Mouse (Mus musculus): Measurements from ENCODE around the gene Calb2. TPM values are rescaled to one million over a fixed set of nuclear protein-coding genes. Genes with fewer than 3 reads are reported as not detected.

Calb2 gene
- 1 to 10 TPM in 1 of 2 experiments, not detected in 1; 1.4 TPM for total RNA-seq (2021)
- long read RNA-seq, experiment 1 = 0 reads
- long read RNA-seq, experiment 2 = 0 reads

DNA sequence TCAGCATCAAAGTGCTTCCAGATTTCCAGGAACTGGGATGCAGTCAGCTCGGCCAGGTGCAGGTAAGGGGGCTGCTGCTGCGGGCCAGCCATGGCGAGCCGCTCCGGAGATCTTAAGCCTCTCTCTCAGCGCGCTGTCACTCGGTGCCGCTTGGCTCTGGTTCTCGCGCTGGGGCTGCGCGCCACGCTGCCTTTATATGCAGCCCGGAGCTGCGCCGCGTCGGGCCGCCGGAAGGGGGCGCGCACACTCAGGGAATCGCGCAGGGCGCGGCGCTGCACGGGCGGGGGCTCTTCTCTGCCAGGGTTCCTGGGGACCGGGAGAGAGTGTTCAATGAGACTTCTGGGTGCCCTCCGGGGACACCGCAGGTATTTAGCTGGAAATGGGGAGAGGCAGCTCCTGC, at the start of gene Calb2:
Calb2 (minus strand) TSS at position 165 of the 400 bp plus-strand sequence.
- DNase-seq (ENCODE audit: low spot score in 2 of 2) = peak in 1 of 2 experiments; percentile 8

DNA sequence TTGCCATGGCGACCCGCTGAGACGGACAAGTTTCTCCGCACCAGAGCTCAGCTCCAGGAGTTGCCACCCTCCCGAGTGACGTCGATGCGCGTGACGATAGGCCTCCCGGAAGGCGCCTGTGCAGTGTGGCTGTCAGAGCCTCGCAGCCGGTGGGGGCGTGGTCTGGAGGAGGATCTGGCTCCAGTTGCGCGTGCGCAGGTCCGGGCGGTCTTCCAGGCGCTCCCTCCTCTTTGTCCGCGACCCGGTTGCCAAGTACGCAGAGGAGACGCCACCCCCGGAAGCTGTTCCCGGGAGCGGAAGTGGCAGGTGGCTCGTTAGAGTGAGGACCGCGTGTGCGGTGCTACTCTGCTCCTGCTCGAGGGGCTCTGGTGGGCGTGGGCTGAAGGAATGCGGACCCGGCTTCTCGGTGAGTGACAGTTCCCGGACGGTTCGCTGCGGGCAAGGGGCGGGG, 49.7 kb upstream of the Calb2 start:
- DNase-seq (ENCODE audit: low spot score in 2 of 2) = peak; percentile 98 to 99

DNA sequence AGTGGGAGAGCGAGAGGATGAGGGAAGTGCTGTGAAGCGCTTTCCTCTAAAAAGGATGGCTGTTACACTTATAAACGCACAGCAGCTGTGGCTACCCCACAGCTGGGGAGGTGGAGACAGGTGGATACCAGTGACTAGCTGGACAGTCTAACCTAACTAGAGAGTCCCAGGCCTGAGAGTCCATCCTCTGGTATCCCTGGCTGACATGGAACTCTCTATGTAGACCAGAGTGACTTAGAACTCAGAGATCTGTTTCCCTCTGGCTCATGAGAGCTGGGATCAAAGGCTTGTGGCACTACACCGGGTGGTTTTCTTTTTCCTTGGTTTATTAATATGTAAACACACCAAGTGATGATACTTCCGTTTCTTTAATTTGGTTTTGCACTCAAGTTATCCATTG, 49.2 kb upstream of the Calb2 start:
- no peak for DNase-seq (ENCODE audit: low spot score in 2 of 2)

DNA sequence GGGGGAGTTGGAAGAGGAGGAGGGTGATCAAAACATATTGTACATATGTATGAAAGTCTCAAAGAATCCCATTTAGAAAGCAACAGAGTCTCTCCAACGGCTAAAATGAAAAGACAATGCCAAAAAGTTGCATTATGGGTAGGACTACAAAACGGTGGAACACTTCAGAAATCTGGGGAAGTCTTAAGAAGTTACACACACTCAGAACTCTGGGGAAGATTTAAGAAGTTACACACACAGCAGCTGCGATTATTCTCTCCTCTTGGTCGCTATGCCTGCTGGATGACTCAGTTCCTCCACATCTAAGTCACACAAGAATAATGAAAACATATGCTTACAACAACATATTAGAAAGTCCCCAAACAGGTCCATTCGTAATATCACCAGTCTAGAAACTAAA, 48.2 kb upstream of the Calb2 start:
- DNase-seq (ENCODE audit: low spot score in 2 of 2) = no peak

DNA sequence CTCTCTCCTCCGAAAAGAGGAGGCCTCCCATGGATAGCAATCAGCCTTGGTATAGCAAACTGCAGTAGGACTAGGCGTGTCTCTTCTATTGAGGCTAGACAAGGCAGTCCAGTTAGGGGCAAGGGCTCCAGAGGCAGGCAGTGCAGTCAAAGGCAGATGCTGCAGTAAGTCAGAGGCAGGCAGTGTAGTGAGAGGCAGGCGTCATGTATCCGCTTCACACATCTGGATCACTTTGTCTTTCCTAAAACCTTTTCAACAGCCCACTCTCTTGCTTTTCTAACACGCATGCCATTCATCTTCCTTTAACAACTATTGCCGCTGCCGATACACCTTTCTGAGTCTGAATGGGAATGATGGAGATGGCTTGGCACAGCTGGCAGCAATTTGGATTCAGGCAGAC, 47.4 kb upstream of the Calb2 start, which contains the start of gene Cmtr2:
Cmtr2 (plus strand) TSS at position 301 of the 400 bp plus-strand sequence.
- DNase-seq (ENCODE audit: low spot score in 2 of 2) = no peak

DNA sequence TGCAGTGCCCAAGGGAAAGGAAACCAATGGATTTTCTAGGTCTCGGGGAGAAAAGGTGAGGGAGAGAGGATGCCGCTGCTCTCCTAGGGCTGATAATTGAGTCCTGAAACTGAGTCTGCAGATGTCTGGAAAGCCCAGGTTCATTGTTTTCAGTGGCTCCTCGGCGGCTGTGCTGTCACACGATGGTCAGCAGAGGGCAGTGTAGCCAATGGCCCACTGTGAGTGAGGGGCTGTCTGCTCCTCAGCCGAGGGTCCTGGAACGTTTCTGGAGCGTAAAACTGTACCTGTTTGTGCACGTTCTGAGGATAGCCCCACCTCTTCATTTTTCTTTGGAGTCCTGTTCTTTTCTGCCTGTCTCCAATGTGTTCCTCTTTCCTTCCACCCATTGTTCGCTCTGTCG, 33.8 kb upstream of the Calb2 start:
- no peak for DNase-seq (ENCODE audit: low spot score in 2 of 2)

DNA sequence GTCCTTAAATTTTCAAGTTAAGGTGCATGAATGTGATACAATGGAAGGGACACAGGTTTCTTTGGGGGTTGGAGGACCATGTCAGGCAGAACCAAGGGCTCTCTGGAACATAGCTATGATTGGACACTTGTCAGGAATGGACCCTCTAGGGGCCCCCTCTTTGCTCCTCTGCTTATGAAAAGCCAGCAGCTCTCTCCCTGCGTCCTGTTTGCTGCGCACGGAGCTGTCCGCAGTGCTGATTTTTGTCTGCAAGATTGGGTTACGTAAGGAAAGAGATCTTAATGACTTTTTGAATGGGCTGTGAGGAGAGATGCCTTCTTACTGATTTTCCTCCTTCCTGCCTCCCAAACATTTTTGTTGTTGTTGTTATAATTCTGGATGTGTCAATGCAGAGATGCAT, 28.7 kb upstream of the Calb2 start:
- no peak for DNase-seq (ENCODE audit: low spot score in 2 of 2)

DNA sequence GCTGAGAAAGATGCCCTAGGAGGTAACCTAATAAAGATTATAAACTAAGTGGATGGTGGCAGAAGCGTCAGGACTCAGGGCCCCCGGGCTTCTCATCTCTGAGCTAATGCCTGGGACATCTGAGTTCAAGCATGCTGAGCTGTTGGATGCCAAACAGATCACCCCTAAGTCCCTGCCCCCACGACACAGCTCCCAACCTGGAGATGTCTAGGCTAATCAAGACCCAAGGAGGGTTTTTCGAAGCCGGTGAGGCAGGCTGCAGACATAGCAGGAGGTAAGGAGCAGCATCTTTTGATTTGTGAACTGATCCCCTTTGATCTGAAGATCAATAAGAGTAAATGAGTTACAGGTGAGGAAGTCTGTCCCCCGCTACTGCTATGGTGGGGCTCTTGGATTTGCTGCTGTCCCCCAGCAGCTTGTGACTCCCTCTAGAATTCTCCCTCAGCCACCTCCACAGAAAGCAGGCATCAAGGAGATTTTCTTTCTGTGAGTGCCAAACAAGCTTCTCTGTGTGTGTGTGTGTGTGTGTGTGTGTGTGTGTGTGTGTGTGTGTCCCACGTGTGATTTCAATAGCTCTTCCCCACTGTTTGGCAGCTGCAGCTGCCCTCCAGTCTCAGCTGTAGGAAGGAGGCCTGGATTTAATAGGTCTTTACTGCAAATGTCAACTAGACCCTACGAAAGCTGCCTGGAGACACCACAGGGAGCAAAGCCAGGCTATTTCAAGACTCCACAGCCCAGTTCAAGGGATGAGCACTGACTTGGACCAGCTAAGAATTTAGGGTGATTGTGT, 21.1 kb upstream of the Calb2 start:
- DNase-seq (ENCODE audit: low spot score in 2 of 2) = no peak

DNA sequence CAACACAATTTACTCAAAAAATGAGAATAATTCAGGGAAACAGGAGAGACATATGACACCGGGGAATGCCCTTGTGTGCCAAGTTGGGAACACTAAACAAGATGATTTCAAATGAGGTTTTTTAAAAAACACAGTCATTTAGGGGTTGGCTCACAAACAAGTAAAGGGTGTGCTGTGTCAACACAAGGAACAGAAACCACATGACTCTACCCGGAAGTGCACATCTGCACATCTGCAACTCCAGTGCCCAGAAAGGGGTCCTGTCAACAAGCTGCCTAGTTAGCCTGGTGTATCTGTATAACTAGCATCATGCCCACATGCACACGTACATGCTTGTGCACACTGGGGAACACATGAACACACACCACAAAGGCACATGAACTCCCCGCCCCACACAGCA, 17.5 kb upstream of the Calb2 start:
- no peak for DNase-seq (ENCODE audit: low spot score in 2 of 2)

DNA sequence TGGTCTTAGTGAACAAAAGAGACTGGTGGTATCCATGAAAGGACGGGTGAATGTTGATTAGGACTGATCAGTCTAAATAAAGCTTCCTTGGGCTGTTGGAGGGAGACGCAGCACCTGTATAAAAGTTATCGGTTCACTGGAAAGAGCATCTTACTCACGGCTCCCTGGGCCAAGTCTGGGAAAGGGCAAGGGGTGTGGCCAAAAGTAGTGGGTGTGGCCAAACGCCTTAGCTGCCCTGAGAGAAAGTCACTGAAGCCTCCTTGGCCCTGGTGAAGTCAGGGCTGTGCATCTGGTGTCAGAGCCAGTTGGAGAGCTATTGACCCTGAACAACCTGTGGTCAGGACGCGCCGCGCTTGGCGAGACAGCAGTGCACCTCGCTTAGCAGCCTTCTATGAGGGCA, 15.7 kb upstream of the Calb2 start:
- DNase-seq (ENCODE audit: low spot score in 2 of 2) = no peak

DNA sequence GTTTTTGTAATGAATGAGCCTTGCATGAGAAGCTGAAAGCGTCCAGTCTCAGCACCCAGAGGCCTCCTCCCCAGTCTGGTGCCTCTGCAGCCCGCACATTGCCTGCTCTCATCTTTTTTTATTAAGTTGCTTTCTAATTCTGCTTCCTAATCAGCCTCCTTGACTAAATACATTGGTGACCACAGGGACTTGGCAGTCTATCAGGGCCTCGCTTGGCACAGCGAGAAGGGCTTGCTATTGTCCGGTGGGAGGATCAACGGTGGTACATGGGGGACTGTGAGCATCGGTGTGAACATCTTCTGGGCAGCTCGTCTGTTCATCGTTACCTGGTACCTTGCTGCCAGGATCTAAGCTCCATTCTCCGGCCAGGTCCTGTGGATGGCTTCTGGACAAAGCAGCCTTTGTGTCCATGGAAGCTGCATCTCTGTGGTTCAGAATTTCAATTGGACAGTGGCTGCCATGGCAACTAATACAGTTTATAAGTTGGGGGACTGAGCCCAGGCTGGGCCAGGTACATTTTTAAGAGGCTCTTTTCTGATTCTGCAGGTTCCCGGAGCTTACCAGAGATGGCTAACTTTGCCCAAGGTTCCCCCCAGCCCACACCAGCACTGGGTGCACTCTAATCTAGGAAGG, 14.8 kb upstream of the Calb2 start:
- no peak for DNase-seq (ENCODE audit: low spot score in 2 of 2)

DNA sequence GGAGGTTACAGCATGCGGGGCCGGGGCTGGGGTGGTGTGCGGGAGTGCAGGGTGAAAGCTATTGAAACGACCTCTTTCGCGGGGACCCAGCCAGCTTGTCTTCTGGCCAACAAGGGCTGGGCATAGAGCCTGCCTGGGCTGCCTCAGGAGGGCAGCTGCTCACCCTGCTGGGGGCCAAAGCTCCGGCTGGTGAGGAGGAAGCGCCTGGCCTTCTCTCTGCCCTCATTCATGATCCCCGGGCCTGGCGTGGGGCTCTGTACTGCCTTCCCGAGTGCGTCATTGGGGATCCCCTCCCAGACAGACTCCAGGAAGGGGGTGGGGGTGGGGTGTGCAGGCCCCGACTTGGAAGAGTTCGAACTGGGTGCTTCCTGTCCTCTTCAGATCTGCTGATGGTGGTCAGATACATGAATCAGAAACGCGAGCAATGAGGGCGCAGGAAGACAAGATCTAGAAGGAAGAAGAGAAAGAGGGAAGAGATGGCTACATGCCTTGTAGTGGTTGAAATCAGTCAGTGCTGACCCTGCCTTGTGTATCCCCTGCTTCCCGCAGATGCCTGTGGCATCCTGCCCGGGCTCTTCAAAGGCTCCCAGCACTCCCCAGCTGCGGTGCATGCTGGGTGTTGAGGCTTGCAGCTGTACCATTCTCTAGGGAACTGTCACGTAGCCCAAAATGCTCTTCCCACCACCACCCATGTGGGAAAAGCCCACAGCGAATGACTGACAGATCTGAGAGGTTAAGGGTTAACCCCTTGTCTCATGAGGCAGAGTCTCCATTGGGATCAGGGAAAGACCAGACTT, 9.5 kb upstream of the Calb2 start:
- no peak for DNase-seq (ENCODE audit: low spot score in 2 of 2)

DNA sequence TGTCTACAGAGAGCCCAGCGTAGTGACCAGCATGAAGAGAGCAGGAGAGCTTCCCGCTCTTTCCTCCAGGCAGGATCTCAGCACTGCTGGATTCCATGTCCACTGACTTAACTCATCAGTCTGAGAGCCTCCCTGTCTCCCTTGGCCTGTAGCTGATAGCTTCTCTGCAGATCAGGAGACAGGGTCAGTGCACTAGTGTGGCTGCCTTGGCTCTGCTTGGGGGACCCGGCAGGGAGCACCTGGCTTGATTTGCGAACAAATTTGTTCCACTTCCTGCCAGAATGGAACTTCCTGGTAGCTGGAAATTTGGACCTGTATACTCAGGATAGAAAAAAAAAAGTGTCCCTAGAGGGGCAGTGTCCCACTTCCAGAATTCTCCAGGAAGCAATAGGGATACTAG, 6.8 kb upstream of the Calb2 start:
- DNase-seq (ENCODE audit: low spot score in 2 of 2) = no peak

DNA sequence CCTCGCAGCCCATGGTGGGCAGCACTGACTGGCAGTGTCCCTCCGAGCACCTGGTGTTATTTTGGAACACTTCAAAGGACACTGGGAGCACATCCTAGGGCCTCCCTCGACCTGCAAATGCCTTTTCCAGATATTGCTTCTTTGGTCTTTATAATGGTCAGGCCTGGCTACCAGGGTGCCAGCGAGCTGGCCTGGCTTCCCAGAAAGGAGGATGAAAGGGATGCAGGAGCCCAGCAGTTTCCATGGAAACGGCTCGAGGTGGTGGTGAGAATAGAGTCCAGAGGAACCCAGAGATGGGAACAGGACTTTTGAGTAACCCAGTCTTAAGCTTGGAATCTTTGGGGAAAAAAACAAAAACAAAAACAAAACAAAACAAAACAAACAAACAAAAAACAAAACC, 4.2 kb upstream of the Calb2 start:
- no peak for DNase-seq (ENCODE audit: low spot score in 2 of 2)

DNA sequence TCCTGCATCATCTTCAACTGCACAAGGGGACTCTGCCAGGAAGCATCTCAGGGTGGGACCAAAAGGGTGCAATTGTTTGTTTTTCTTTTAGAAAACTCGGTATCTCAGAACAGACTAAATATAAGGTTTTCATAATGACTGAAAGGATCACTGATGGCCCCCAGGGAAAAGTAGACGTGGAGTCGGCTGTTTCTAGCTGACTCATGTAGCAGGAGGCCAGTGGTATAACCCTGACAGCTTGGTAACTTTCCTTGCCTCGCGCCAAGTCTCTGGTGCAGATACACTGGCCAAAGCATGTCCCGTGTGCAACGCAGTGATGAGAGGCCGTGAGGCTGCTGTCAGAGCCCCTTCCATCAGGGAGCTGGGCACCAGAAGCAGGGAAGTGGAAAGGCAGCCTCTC, 1.7 kb downstream of the Calb2 start:
- DNase-seq (ENCODE audit: low spot score in 2 of 2) = no peak

DNA sequence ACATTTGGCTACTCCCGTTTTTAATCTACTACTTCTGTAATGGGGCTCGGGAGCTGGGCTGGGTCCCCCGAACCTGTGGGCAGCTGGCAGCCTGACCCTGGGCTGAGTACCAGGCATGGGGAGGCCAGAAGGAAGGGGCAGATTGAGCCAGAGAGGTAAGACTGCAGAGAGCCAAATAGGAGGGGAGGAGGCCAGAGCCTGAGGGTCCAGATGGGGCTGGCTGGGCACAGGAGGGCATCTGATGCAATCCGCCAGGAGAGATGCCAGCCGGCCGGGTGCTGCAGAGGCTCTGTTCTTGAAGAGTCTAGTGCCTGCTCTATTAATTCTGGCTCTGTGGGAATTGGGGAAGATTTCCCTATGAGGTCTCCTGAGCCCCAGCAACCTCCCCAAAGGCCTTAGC, 6.0 kb downstream of the Calb2 start:
- DNase-seq (ENCODE audit: low spot score in 2 of 2) = no peak

DNA sequence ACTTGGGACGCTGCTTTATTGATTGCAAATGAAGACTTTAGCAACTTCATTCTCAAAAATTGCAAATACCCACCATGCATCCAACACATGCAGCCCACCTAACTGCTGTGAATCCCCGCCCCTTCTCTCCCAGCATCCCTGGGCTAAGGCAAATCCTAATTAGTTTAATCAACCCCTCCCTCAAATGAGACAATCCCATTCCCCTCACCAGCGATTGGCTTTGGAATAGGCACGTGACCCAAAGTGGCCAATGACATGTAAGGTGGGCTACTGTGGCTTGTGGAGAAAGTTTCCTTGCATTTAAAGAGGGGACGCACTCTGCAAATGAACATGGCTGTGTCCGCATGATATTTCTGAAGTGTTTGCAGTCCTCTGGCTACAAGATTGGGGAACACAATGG, 15.1 kb downstream of the Calb2 start:
- DNase-seq (ENCODE audit: low spot score in 2 of 2) = no peak

DNA sequence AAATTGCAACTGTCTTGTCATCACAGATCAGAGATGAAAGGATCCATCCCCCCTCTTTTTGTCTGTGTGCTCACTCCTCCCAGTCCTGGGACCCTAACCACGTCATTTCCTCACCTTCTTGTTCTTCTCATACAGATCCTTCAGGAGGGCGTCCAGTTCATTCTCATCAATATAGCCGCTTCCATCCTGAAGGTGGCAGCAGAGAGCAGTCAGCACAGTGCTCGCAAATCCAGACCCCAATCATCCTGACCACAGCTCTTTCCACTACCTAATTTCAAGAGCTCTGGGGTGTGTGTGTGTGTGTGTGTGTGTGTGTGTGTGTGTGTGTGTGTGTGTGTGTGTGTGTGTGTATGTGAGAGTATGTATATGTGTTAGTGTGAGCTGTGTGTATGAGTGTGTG, 22.5 kb downstream of the Calb2 start:
- no peak for DNase-seq (ENCODE audit: low spot score in 2 of 2)

DNA sequence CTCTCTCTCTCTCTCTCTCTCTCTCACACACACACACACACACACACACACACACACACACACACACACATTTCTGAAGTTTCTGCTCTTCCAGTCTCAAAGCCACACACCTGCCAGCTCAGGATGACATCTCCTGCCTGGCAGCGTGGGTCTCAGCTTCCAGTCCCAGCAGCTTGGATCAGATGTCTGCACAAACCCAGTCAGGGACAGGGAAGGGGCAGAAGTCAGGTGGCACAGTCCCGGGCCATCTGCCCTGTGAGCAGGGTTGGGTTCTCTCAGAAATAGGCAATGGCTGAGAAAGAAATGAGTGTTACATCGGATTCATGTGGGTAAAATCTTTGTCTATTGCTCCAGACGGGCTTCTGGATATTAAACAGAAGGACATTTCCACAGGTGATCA, 27.2 kb downstream of the Calb2 start:
- no peak for DNase-seq (ENCODE audit: low spot score in 2 of 2)

DNA sequence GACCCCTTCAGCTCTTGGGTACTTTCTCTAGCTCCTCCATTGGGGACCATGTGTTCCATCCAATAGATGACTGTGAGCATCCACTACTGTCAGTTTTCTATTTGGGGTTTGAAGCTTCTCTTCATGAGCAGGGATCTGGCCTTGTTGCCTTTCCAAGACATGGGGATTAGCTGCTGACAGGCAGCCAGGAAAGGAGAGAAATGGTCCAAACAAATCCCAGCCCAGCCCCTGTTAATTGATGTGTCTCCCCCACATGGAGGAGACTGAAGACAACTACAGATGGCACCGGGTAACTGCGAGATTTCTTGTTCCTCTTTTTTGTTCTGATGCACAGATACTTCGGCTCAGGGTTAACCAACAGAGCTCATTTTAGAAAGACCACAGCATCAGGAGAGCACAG, 27.9 kb downstream of the Calb2 start:
- DNase-seq (ENCODE audit: low spot score in 2 of 2) = no peak

DNA sequence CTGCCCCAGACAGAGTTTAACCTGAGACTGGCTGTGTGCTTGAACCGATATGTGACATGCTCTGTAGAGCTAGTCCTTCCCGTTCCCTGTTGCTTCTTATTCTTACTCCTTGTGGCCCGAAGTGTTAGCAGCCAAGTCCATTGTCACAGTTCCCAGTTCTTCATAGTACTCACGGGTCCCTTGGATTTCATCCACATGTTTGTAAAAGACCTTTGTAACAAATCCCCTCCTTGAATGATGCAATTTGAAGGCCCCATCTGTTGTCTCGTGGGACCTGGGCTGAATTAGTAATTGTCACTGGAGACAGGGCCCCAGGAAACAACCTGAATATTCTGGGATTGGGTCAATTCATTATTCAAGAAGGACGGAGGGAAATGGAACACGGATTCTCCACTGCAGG, 32.5 kb downstream of the Calb2 start:
- DNase-seq (ENCODE audit: low spot score in 2 of 2) = no peak

DNA sequence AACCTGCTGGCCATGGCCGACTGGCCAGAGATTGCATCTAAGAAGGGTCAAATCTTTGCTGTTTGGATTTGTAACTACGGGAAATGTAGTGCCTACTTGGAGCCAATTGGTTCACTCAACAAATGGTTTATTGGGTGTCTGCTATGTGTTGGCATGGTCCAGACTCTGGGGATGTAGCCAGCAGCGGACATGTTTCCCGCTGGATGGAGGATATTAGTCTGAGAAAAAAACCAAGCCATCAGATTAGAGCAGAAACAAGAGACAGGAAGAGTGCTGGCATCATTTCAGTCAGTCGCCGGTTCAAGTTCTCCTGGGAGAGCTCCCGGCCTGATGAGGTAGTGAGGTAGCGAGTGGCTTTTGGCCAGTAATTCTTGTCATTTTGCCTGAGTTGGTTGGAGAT, 33.8 kb downstream of the Calb2 start:
- DNase-seq (ENCODE audit: low spot score in 2 of 2) = no peak
